9 mouse cellular contexts compared by ENCODE assay signal in the genomic region with DNA sequence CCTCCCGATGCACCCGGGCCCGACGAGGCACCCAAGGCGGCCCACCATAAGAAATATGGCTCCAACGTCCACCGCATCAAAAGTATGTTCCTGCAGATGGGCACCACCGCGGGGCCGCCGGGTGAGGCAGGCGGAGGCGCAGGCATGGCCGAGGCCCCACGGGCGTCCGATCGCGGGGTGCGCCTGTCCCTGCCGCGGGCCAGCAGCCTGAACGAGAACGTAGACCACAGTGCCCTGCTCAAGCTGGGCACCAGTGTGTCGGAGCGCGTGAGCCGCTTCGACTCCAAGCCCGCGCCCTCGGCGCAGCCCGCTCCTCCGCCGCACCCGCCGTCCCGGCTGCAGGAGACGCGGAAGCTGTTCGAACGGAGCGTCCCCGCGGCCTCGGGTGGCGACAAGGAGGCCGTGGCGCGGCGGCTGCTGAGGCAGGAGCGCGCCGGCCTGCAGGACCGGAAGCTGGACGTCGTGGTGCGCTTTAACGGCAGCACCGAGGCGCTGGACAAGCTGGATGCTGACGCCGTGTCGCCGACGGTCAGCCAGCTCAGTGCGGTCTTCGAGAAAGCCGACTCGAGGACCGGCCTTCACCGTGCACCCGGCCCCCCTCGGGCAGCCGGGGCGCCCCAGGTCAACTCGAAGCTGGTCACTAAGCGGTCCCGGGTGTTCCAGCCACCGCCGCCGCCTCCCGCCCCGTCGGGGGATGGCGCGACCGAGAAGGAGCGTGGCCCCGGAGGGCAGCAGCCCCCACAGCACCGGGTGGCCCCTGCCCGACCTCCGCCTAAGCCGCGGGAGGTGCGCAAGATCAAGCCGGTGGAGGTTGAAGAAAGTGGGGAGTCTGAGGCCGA. TPM values are rescaled to one million over a fixed set of nuclear protein-coding genes. Genes with fewer than 3 reads are reported as not detected.
A peak's percentile ranks its signal among the peaks of the same experiment; 100 is the strongest.
DNase-seq lines count a peak whose midpoint lies in the region; ATAC-seq and TF ChIP-seq lines count a peak whose summit lies in the region.
"Had no signal": no experiment of that assay in that cellular context is flagged by ENCODE, and none has a peak within 500 bp of the region (broad histone marks: within the 10 kb centered on the region; RNA-seq: fewer than 3 reads in every experiment).

No protein-coding gene starts in this region.

- H3K4me3 ChIP-seq in G1E (ENCODE audit: low read depth, low read length), result peak overlapping the region; percentile 93
- peak overlapping the region; percentile 96 for H3K4me3 ChIP-seq in embryonic facial prominence, embryonic 11.5 days (ENCODE audit: low read depth, low read length)
- H3K4me3 ChIP-seq in hindbrain, embryonic 10.5 days, result peak overlapping the region; percentile 96
- H3K4me3 ChIP-seq in liver, embryonic 11.5 days (ENCODE audit: low read depth, low read length), result peak overlapping the region; percentile 98

- peak; percentile 54 for DNase-seq in cerebellum, adult 11 months
- no peak for DNase-seq in cerebellum, postnatal 4 days (ENCODE audit: low spot score in 2 of 2)
- DNase-seq in G1E (ENCODE audit: low spot score) (no peak), MN1 (ENCODE audit: low spot score) (no peak)
- DNase-seq in embryonic facial prominence, embryonic 11.5 days (ENCODE audit: low spot score), result peak; percentile 46
- DNase-seq in hindbrain, embryonic 10.5 days (ENCODE audit: low spot score), result peak; percentile 62
- peak; percentile 63 for DNase-seq in liver, embryonic 11.5 days (ENCODE audit: low spot score)
- peak; percentile 66 for DNase-seq in naive thymus-derived CD4-positive, alpha-beta T cell, adult 2 months (ENCODE audit: low read depth)

- H3K4me2 ChIP-seq in embryonic facial prominence, embryonic 11.5 days (ENCODE audit: low read depth, low read length), result peak overlapping the region; percentile 100
- H3K4me2 ChIP-seq in liver, embryonic 11.5 days, result peak overlapping the region; percentile 95

- H3K36me3 ChIP-seq in G1E (replicated peaks), result peaks cover 51% of the 10 kb centered on the region
- peaks cover 3% of the 10 kb centered on the region for H3K36me3 ChIP-seq in embryonic facial prominence, embryonic 11.5 days (replicated peaks; ENCODE audit: control insufficient read depth, insufficient read depth, low read depth, low read length)
- peaks cover 27% of the 10 kb centered on the region for H3K36me3 ChIP-seq in hindbrain, embryonic 10.5 days
- H3K36me3 ChIP-seq in liver, embryonic 11.5 days (ENCODE audit: control insufficient read depth, insufficient read depth, low read length), result peaks cover 8% of the 10 kb centered on the region; the same call in 1 of the 2 replicates

- peak overlapping the region; percentile 89; the same call in 1 of the 2 replicates for H3K27ac ChIP-seq in embryonic facial prominence, embryonic 11.5 days (replicated peaks; ENCODE audit: low read depth, low read length)
- H3K27ac ChIP-seq in hindbrain, embryonic 10.5 days, result peak overlapping the region; percentile 98
- peak overlapping the region; percentile 92 for H3K27ac ChIP-seq in liver, embryonic 11.5 days (ENCODE audit: low read depth, low read length)

- H3K27me3 ChIP-seq in G1E (ENCODE audit: insufficient read depth, low read length), result no peaks in the 10 kb centered on the region
- H3K27me3 ChIP-seq in embryonic facial prominence, embryonic 11.5 days (ENCODE audit: control insufficient read depth, insufficient read depth, low read length), result no peaks in the 10 kb centered on the region
- H3K27me3 ChIP-seq in hindbrain, embryonic 10.5 days (ENCODE audit: insufficient read depth, poor library complexity, severe bottlenecking), result no peaks in the 10 kb centered on the region
- H3K27me3 ChIP-seq in liver, embryonic 11.5 days (replicated peaks; ENCODE audit: control insufficient read depth, insufficient read depth, low read length), result no peaks in the 10 kb centered on the region

- H3K9ac ChIP-seq in embryonic facial prominence, embryonic 11.5 days (replicated peaks; ENCODE audit: low read length), result peak overlapping the region; percentile 93
- peak overlapping the region; percentile 99 for H3K9ac ChIP-seq in liver, embryonic 11.5 days (ENCODE audit: low read depth, low read length)

- no peak for TF ChIP-seq CTCF in G1E (IDR thresholded peaks at IDR 0.05; ENCODE audit: low read depth, low read length)

- H3K9me3 ChIP-seq in G1E (replicated peaks), result no peaks in the 10 kb centered on the region
- H3K9me3 ChIP-seq in embryonic facial prominence, embryonic 11.5 days (replicated peaks; ENCODE audit: control insufficient read depth, low read length), result no peaks in the 10 kb centered on the region
- no peaks in the 10 kb centered on the region for H3K9me3 ChIP-seq in hindbrain, embryonic 10.5 days
- no peaks in the 10 kb centered on the region for H3K9me3 ChIP-seq in liver, embryonic 11.5 days (ENCODE audit: control insufficient read depth, low read length)

- ATAC-seq in G1E (ENCODE audit: extremely low read depth, insufficient number of reproducible peaks, low FRiP score, poor library complexity, severe bottlenecking), result no peak
- no peak for ATAC-seq in embryonic facial prominence, embryonic 11.5 days (replicated peaks; ENCODE audit: insufficient number of reproducible peaks, low FRiP score, low TSS enrichment, low read depth)
- ATAC-seq in liver, embryonic 11.5 days (replicated peaks; ENCODE audit: low FRiP score), result no peak

- WGBS in embryonic facial prominence, embryonic 11.5 days, result under 1% methylated on average over 99 of the region's 99 CpGs
- whole genome bisulfite sequencing in hindbrain, embryonic 10.5 days, result under 1% methylated on average over 99 of the region's 99 CpGs
- under 1% methylated on average over 99 of the region's 99 CpGs for WGBS in liver, embryonic 11.5 days

- H3K4me1 ChIP-seq in G1E (ENCODE audit: insufficient read depth, low read depth, low read length), result peaks cover 91% of the 10 kb centered on the region
- H3K4me1 ChIP-seq in embryonic facial prominence, embryonic 11.5 days (ENCODE audit: control insufficient read depth, insufficient read depth, low read length), result peaks cover 18% of the 10 kb centered on the region
- peaks cover 94% of the 10 kb centered on the region for H3K4me1 ChIP-seq in hindbrain, embryonic 10.5 days (replicated peaks)
- H3K4me1 ChIP-seq in liver, embryonic 11.5 days (replicated peaks; ENCODE audit: control insufficient read depth, insufficient read depth, low read length), result peaks cover 72% of the 10 kb centered on the region

RNA-seq across cellular contexts. Expression of gene Ppp1r9b, which starts 1.0 kb away (rescaled TPM):
- total RNA-seq in G1E (2014; fragmentation: Nextera tagmentation) (87.8 and 117 TPM in 2 replicates), G1E (2017) (68.2 and 83.2 TPM in 2 replicates)
- 207 and 233 TPM in 2 replicates for polyA plus RNA-seq in G1E (2012)
- 9.9 and 10.5 TPM in 2 replicates for polyA plus RNA-seq in embryonic facial prominence, embryonic 11.5 days (2014; fragmentation: Nextera tagmentation; extraction: Ambion mirVana)
- polyA plus RNA-seq in hindbrain, embryonic 10.5 days (2016; fragmentation: Nextera tagmentation; extraction: Ambion mirVana), result 10.4 and 11.8 TPM in 2 replicates
- 21.9 and 27.9 TPM in 2 replicates for polyA plus RNA-seq in liver, embryonic 11.5 days (2014; fragmentation: Nextera tagmentation; extraction: Ambion mirVana)

RNA-seq across cellular contexts. Expression of gene Sgca, which starts 15.7 kb away (rescaled TPM):
- not detected in 2 replicates for total RNA-seq in G1E (2014; fragmentation: Nextera tagmentation)
- total RNA-seq in G1E (2017), result 0.06 and 0.87 TPM in 2 replicates
- polyA plus RNA-seq in G1E (2012), result not detected in 2 replicates
- 0.38 and 0.84 TPM in 2 replicates for polyA plus RNA-seq in embryonic facial prominence, embryonic 11.5 days (2014; fragmentation: Nextera tagmentation; extraction: Ambion mirVana)
- polyA plus RNA-seq in hindbrain, embryonic 10.5 days (2016; fragmentation: Nextera tagmentation; extraction: Ambion mirVana), result 0.10 TPM in 1 of 2 replicates, not detected in the other
- 0.22 and 0.30 TPM in 2 replicates for polyA plus RNA-seq in liver, embryonic 11.5 days (2014; fragmentation: Nextera tagmentation; extraction: Ambion mirVana)

RNA-seq across cellular contexts. Expression of gene Samd14, which starts 17.8 kb away (rescaled TPM):
- total RNA-seq in G1E (2014; fragmentation: Nextera tagmentation), result 71.8 and 84.9 TPM in 2 replicates
- total RNA-seq in G1E (2017), result 26.1 and 30.0 TPM in 2 replicates
- polyA plus RNA-seq in G1E (2012), result 356 and 518 TPM in 2 replicates
- 31.1 and 33.9 TPM in 2 replicates for polyA plus RNA-seq in embryonic facial prominence, embryonic 11.5 days (2014; fragmentation: Nextera tagmentation; extraction: Ambion mirVana)
- 38.8 and 71.5 TPM in 2 replicates for polyA plus RNA-seq in hindbrain, embryonic 10.5 days (2016; fragmentation: Nextera tagmentation; extraction: Ambion mirVana)
- 55.8 and 57.8 TPM in 2 replicates for polyA plus RNA-seq in liver, embryonic 11.5 days (2014; fragmentation: Nextera tagmentation; extraction: Ambion mirVana)

RNA-seq across cellular contexts. Expression of gene Hils1, which starts 24.5 kb away (rescaled TPM):
- total RNA-seq in G1E (2014; fragmentation: Nextera tagmentation), result not detected in 2 replicates
- not detected in 2 replicates for total RNA-seq in G1E (2017)
- polyA plus RNA-seq in G1E (2012), result not detected in 2 replicates
- polyA plus RNA-seq in embryonic facial prominence, embryonic 11.5 days (2014; fragmentation: Nextera tagmentation; extraction: Ambion mirVana), result not detected in 2 replicates
- not detected in 2 replicates for polyA plus RNA-seq in hindbrain, embryonic 10.5 days (2016; fragmentation: Nextera tagmentation; extraction: Ambion mirVana)
- polyA plus RNA-seq in liver, embryonic 11.5 days (2014; fragmentation: Nextera tagmentation; extraction: Ambion mirVana), result not detected in 2 replicates
- total RNA-seq: layer of hippocampus, postnatal 14 days had no signal

RNA-seq across cellular contexts. Expression of gene Pdk2, which starts 49.3 kb away (rescaled TPM):
- total RNA-seq in G1E (2014; fragmentation: Nextera tagmentation), result 40.3 and 46.1 TPM in 2 replicates
- 3.7 and 3.9 TPM in 2 replicates for total RNA-seq in G1E (2017)
- 33.7 and 37.8 TPM in 2 replicates for polyA plus RNA-seq in G1E (2012)
- polyA plus RNA-seq in embryonic facial prominence, embryonic 11.5 days (2014; fragmentation: Nextera tagmentation; extraction: Ambion mirVana), result 15.5 and 17.0 TPM in 2 replicates
- polyA plus RNA-seq in hindbrain, embryonic 10.5 days (2016; fragmentation: Nextera tagmentation; extraction: Ambion mirVana), result 10.7 and 15.2 TPM in 2 replicates
- polyA plus RNA-seq in liver, embryonic 11.5 days (2014; fragmentation: Nextera tagmentation; extraction: Ambion mirVana), result 14.9 and 15.2 TPM in 2 replicates

Comparison
In these comparisons a context has a peak if more than half of its experiments do, and no peak if none do; other contexts are left out.
1. DNase-seq: peak in cerebellum, adult 11 months (single experiment), embryonic facial prominence, embryonic 11.5 days (single experiment), hindbrain, embryonic 10.5 days (single experiment), liver, embryonic 11.5 days (single experiment) and naive thymus-derived CD4-positive, alpha-beta T cell, adult 2 months (single experiment); none in cerebellum, postnatal 4 days (0 of 2), G1E (single experiment) and MN1 (single experiment).
2. Peak in every context shown above with its lines, with median percentiles within 50 percentile points of each other: H3K4me3 ChIP-seq and H3K27ac ChIP-seq.